Mouse (Mus musculus): ENCODE results near the gene Tgfb2. TPM values are rescaled to one million over a fixed set of nuclear protein-coding genes. Genes with fewer than 3 reads are reported as not detected.
A peak's percentile ranks its signal among the peaks of the same experiment; 100 is the strongest.

Tgfb2 gene
- total and polyA plus RNA-seq, 3 experiments, result 0.02 to 0.33 (median 0.30) TPM

DNA sequence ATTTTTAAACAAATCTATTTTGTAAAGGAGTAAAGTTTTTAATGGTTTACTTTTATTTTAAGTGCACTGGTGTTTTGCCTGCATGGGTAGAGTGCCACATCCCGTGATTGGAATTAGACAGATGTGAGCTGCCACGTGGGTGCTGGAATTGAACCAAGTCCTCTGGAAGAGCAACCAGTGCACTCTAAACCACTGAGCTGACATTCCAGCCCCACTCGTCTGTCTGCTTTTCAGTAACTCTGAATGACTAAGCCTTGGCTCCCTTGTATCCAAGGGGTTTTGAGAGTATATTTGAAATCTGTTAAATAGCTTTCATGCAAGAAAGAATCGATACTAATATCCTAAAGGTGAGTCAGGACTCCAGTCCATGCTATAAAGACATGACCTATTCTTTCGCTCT lies 13.1 kb upstream of the Tgfb2 start:
- H3K27me3 ChIP-seq (ENCODE audit: insufficient read depth, low read length), result no peaks in the 10 kb centered on the region
- DNase-seq (ENCODE audit: low spot score) (no peak), ATAC-seq (ENCODE audit: extremely low read depth, insufficient number of reproducible peaks, low FRiP score, poor library complexity, severe bottlenecking) (no peak)
- no peak for TF ChIP-seq TAL1 (conservative IDR thresholded peaks at IDR 0.05; ENCODE audit: low read depth, low read length)
- H3K36me3 ChIP-seq (replicated peaks), result peaks cover 89% of the 10 kb centered on the region
- no peaks in the 10 kb centered on the region for H3K9me3 ChIP-seq (replicated peaks)
- H3K4me1 ChIP-seq (ENCODE audit: insufficient read depth, low read depth, low read length), result no peaks in the 10 kb centered on the region
- no peak overlapping the region for H3K4me3 ChIP-seq (ENCODE audit: low read depth, low read length)

DNA sequence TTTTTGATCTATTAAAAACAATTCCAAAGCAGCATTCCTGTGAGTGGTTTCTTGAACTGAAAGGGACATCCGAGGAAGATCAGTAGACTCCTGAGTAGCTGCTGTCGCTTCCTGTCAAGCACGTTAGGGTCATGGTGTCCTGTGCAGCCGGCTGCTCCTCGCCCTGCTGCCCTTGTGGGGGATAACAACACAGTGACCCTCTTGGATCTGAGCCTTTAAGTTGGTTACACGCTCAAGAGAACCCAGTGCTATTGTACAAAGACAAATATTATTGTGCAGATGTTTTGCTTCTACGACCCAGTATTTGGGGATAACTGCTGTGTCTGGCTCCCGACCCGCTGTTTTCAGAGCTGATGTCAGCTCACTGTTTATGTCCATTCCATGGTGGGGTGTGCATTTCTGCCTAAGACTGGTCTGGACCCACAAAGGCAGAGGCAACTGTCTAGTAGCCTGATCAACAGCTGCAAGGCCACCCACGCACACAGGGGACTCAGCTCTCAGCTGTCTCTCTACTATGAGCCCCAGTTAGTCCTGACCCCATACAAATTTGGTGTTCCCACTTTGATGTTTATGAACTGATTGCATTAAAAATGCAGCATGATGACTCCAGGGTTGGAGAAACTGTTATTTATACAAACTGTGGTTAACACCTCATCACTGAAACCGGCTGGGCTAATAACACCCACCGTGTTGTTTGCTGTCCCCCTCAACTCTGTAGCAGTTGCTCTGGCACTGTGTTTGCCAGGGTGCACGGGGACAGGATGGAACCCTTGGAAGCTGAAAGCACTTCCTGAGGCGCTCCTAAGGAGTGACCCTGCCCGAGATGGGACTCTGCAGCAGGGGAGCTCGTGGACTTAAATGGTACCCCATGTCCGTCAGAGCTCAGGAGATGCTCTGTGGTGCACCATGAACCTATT lies 9.4 kb upstream of the Tgfb2 start:
- ATAC-seq (ENCODE audit: extremely low read depth, insufficient number of reproducible peaks, low FRiP score, poor library complexity, severe bottlenecking), result no peak
- DNase-seq (ENCODE audit: low spot score), result no peak
- H3K36me3 ChIP-seq (replicated peaks), result peaks cover 69% of the 10 kb centered on the region

DNA sequence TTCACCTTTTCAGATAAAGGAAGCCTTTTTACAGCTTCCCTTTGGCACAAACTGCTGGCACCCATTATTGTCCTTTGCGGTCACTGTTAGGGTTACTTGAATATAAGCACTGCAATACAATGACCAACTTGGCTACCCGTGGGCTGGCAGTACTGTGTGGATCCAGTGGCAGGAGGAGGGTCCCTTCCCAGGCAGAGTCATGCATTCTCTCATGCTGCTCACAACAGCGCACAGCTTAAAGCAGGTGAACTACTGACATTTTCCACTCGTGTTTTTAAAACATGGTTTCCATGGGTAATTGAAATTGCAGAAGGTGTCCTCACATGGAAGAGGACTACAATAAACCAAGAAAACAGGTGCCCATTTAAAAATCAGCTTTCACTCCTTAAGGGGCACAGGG lies 8.4 kb upstream of the Tgfb2 start:
- DNase-seq (ENCODE audit: low spot score) (no peak), ATAC-seq (ENCODE audit: extremely low read depth, insufficient number of reproducible peaks, low FRiP score, poor library complexity, severe bottlenecking) (no peak)

More for the DNA sequence above, 9.4 kb upstream of the Tgfb2 start:
- peaks cover 3% of the 10 kb centered on the region; the same call in 1 of the 2 replicates for H3K4me1 ChIP-seq (ENCODE audit: insufficient read depth, low read depth, low read length)
- no peak overlapping the region for H3K4me3 ChIP-seq (ENCODE audit: low read depth, low read length)
- H3K9me3 ChIP-seq (replicated peaks), result no peaks in the 10 kb centered on the region
- TF ChIP-seq TAL1 (conservative IDR thresholded peaks at IDR 0.05; ENCODE audit: low read depth, low read length) (no peak), CTCF (IDR thresholded peaks at IDR 0.05; ENCODE audit: low read depth, low read length) (no peak), GATA2 (IDR thresholded peaks at IDR 0.05; ENCODE audit: borderline replicate concordance, low read depth, low read length) (no peak), GATA1 (IDR thresholded peaks at IDR 0.05; ENCODE audit: borderline replicate concordance, low read length) (no peak), POLR2AphosphoS5 (IDR thresholded peaks at IDR 0.05; ENCODE audit: insufficient replicate concordance, low read depth, low read length) (no peak)
- no peaks in the 10 kb centered on the region for H3K27me3 ChIP-seq (ENCODE audit: insufficient read depth, low read length)

DNA sequence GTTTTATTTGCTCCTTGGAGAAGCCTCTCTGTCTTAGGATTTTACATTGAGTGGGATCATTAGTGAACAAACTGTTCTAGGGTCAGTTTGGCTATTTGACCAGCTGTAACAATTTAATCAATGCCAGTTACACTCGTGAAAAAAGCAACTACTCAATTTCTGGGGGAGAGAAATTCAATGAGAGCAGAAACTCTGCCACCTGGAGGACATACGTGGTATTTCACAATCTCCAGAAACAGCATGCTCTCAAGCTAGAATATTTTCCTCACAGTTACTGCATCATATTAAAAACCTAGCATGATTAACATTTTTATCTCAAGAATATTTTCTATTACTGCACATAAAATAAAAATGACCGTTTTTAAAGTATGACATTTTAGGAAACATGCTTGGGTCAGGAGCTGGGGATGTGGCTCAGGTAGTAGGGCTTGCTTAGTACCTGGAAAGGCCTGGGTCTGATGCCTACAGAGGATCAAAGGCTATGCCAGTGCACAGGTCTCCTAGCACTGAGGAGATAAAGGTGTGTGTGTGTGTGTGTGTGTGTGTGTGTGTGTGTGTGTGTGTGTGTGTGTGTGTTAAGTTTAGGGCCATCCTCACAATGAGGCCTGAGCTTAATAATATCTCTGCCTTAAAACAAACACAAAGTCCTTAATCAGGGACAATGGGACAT lies 7.1 kb upstream of the Tgfb2 start:
- peaks cover 49% of the 10 kb centered on the region for H3K36me3 ChIP-seq (replicated peaks)
- ATAC-seq (ENCODE audit: extremely low read depth, insufficient number of reproducible peaks, low FRiP score, poor library complexity, severe bottlenecking), result 0 out of 2 replicates have a peak, but pooled peaks have one; percentile 43
- H3K4me3 ChIP-seq (ENCODE audit: low read depth, low read length), result no peak overlapping the region
- DNase-seq (ENCODE audit: low spot score), result no peak
- peaks cover 3% of the 10 kb centered on the region; the same call in 1 of the 2 replicates for H3K4me1 ChIP-seq (ENCODE audit: insufficient read depth, low read depth, low read length)
- TF ChIP-seq GATA2 (IDR thresholded peaks at IDR 0.05; ENCODE audit: borderline replicate concordance, low read depth, low read length) (no peak), GATA1 (IDR thresholded peaks at IDR 0.05; ENCODE audit: borderline replicate concordance, low read length) (no peak), TAL1 (conservative IDR thresholded peaks at IDR 0.05; ENCODE audit: low read depth, low read length) (no peak), POLR2AphosphoS5 (IDR thresholded peaks at IDR 0.05; ENCODE audit: insufficient replicate concordance, low read depth, low read length) (no peak), CTCF (IDR thresholded peaks at IDR 0.05; ENCODE audit: low read depth, low read length) (no peak; the same call in 1 of the 2 replicates)
- no peaks in the 10 kb centered on the region for H3K9me3 ChIP-seq (replicated peaks)
- H3K27me3 ChIP-seq (ENCODE audit: insufficient read depth, low read length), result no peaks in the 10 kb centered on the region

More for the DNA sequence above, 8.4 kb upstream of the Tgfb2 start:
- H3K36me3 ChIP-seq (replicated peaks), result peaks cover 60% of the 10 kb centered on the region
- no peaks in the 10 kb centered on the region for H3K9me3 ChIP-seq (replicated peaks)
- TF ChIP-seq GATA1 (IDR thresholded peaks at IDR 0.05; ENCODE audit: borderline replicate concordance, low read length) (no peak), CTCF (IDR thresholded peaks at IDR 0.05; ENCODE audit: low read depth, low read length) (no peak), POLR2AphosphoS5 (IDR thresholded peaks at IDR 0.05; ENCODE audit: insufficient replicate concordance, low read depth, low read length) (no peak), TAL1 (conservative IDR thresholded peaks at IDR 0.05; ENCODE audit: low read depth, low read length) (no peak), GATA2 (IDR thresholded peaks at IDR 0.05; ENCODE audit: borderline replicate concordance, low read depth, low read length) (no peak)
- H3K27me3 ChIP-seq (ENCODE audit: insufficient read depth, low read length), result no peaks in the 10 kb centered on the region
- no peak overlapping the region for H3K4me3 ChIP-seq (ENCODE audit: low read depth, low read length)
- H3K4me1 ChIP-seq (ENCODE audit: insufficient read depth, low read depth, low read length), result peaks cover 3% of the 10 kb centered on the region; the same call in 1 of the 2 replicates

DNA sequence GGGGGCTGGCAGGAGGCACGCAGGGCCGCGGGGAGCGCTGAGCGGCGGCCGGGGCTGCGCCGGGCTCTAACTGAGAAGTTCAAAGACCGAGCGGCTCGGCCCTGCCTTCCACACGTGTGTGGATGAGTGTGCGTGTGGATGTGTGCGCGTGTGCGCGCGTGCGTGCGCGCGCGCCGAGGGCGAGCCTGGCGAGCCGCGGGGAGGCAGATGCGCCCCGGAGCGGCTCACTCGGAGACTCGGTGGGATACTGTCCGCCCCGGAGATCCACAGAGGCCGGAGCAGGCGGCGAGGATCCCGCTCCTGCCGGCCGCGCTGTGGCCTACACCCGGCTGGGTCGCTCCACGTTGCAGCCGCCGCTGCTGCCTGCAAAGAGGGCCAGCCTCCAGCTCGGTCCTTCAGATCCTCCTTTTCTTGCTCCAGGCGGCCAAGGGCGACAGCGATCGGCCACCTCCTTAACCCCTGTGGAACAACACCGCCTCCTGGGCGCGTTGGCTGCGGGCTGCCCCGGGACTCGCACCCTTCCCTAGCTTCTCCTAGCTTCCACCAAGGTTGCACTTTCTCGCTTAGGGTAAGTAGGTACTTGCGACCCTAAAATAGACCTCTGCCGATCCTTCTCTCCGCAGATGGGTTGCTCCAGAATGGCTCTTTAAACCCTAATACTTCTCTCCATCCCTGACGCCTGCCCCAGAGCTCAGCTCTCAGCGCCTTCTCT lies 430 bp downstream of the Tgfb2 start:
- ATAC-seq (ENCODE audit: extremely low read depth, insufficient number of reproducible peaks, low FRiP score, poor library complexity, severe bottlenecking) (no peak), DNase-seq (ENCODE audit: low spot score) (no peak)
- TF ChIP-seq GATA2 (IDR thresholded peaks at IDR 0.05; ENCODE audit: borderline replicate concordance, low read depth, low read length), result no peak
- TF ChIP-seq GATA1 (IDR thresholded peaks at IDR 0.05; ENCODE audit: borderline replicate concordance, low read length), result no peak
- no peak for TF ChIP-seq TAL1 (conservative IDR thresholded peaks at IDR 0.05; ENCODE audit: low read depth, low read length)
- no peak for TF ChIP-seq POLR2AphosphoS5 (IDR thresholded peaks at IDR 0.05; ENCODE audit: insufficient replicate concordance, low read depth, low read length)
- TF ChIP-seq CTCF (IDR thresholded peaks at IDR 0.05; ENCODE audit: low read depth, low read length), result no peak
- H3K9me3 ChIP-seq (replicated peaks), result peaks cover 21% of the 10 kb centered on the region
- no peaks in the 10 kb centered on the region for H3K27me3 ChIP-seq (ENCODE audit: insufficient read depth, low read length)
- H3K36me3 ChIP-seq (replicated peaks), result peaks cover 15% of the 10 kb centered on the region
- H3K4me1 ChIP-seq (ENCODE audit: insufficient read depth, low read depth, low read length), result no peaks in the 10 kb centered on the region
- H3K4me3 ChIP-seq (ENCODE audit: low read depth, low read length), result no peak overlapping the region; the same call in 1 of the 2 replicates
